Mouse (Mus musculus) CH12.LX (cell line): ENCODE measurements around the gene 4833427G06Rik. TPM values are rescaled to one million over a fixed set of nuclear protein-coding genes. Genes with fewer than 3 reads are reported as not detected.

ENCODE experiments used
- DNase-seq: peaks from one replicate; pipeline ENCODE4 v3.0.0-alpha.2; 2013; ENCODE audit errors: extremely low read depth
- H3K27ac ChIP-seq: 2 replicates; pipeline ENCODE4 v1.5.1; 2012; ENCODE audit warnings: low read depth, mild to moderate bottlenecking, control low read depth, moderate library complexity; ENCODE audit not compliant: insufficient read depth
- H3K27me3 ChIP-seq: replicated peaks from 2 replicates; pipeline ENCODE3; 2012; ENCODE audit warnings: inconsistent platforms
- H3K36me3 ChIP-seq, 2 experiments: replicated peaks in 1 of 2; 2 replicates each; pipeline versions ENCODE3 to v1.6.1; 2012; ENCODE audit warnings: inconsistent platforms in 1 of 2, low read length in 1 of 2, mild to moderate bottlenecking in 1 of 2, mixed read lengths in 1 of 2, moderate library complexity in 1 of 2; ENCODE audit not compliant: control insufficient read depth in 1 of 2, insufficient read depth in 1 of 2
- H3K4me1 ChIP-seq, 2 experiments: 2 replicates each; pipeline ENCODE4 v1.6.1; 2012; ENCODE audit warnings: inconsistent platforms in 1 of 2, moderate library complexity in 1 of 2; ENCODE audit not compliant: insufficient read depth in 2 of 2, control insufficient read depth in 1 of 2
- H3K4me2 ChIP-seq: 2 replicates; pipeline ENCODE4 v1.6.1; 2012; ENCODE audit warnings: low read depth, mild to moderate bottlenecking, control low read depth; ENCODE audit not compliant: poor library complexity, insufficient read depth, severe bottlenecking
- H3K4me3 ChIP-seq, 3 experiments: fragments of 150-350 bp in 1 of 3; sonication (generic) in 1 of 3; replicated peaks in 1 of 3; 2 replicates each; pipeline versions ENCODE3 to v1.5.1; 2011 to 2012; ENCODE audit warnings: low read depth in 2 of 3, low read length in 2 of 3, mild to moderate bottlenecking in 2 of 3, moderate library complexity in 2 of 3, control low read depth in 1 of 3, improper control_type of control experiment in 1 of 3, inconsistent platforms in 1 of 3, mixed read lengths in 1 of 3; ENCODE audit not compliant: poor library complexity in 1 of 3
- H3K79me2 ChIP-seq: replicated peaks from 2 replicates; pipeline ENCODE4 v1.6.1; 2012; ENCODE audit warnings: mild to moderate bottlenecking, moderate library complexity; ENCODE audit not compliant: control insufficient read depth, poor library complexity, insufficient read depth, severe bottlenecking; ENCODE audit errors: extremely low read depth
- H3K9ac ChIP-seq: 2 replicates; pipeline ENCODE4 v1.6.1; 2012; ENCODE audit warnings: low read depth, mild to moderate bottlenecking, control low read depth, moderate library complexity; ENCODE audit not compliant: insufficient read depth
- H3K9me3 ChIP-seq: replicated peaks from 2 replicates; pipeline ENCODE3; 2012; ENCODE audit warnings: low read length, inconsistent platforms, mixed read lengths
- BHLHE40 ChIP-seq: IDR thresholded peaks from 2 replicates; pipeline ENCODE4 v1.6.1; 2011; ENCODE audit warnings: mild to moderate bottlenecking, low read depth, low read length, improper control_type of control experiment
- CHD2 ChIP-seq: IDR thresholded peaks from 2 replicates; pipeline ENCODE4 v1.6.1; 2011; ENCODE audit warnings: low read length, improper control_type of control experiment
- CTCF ChIP-seq, 2 experiments: IDR thresholded peaks in 1 of 2; conservative IDR thresholded peaks in 1 of 2; 2 replicates each; pipeline ENCODE4 v1.5.1; 2011 to 2012; ENCODE audit warnings: low read depth in 2 of 2, low read length in 2 of 2, improper control_type of control experiment in 1 of 2, inconsistent platforms in 1 of 2, mild to moderate bottlenecking in 1 of 2, moderate library complexity in 1 of 2
- E2F4 ChIP-seq: IDR thresholded peaks from 2 replicates; pipeline ENCODE4 v1.6.1; 2011; ENCODE audit warnings: low read depth, low read length, improper control_type of control experiment; ENCODE audit not compliant: insufficient replicate concordance
- ELF1 ChIP-seq: IDR thresholded peaks from 2 replicates; pipeline ENCODE4 v1.6.1; 2014; ENCODE audit warnings: low read depth, mild to moderate bottlenecking, inconsistent platforms, low read length, improper control_type of control experiment
- EP300 ChIP-seq: IDR thresholded peaks from 2 replicates; pipeline ENCODE4 v1.6.1; 2011; ENCODE audit warnings: low read length, improper control_type of control experiment
- ETS1 ChIP-seq: conservative IDR thresholded peaks from 2 replicates; pipeline ENCODE4 v1.6.1; 2012; ENCODE audit warnings: low read depth, mild to moderate bottlenecking, inconsistent platforms, low read length, improper control_type of control experiment, moderate library complexity
- JUND ChIP-seq: conservative IDR thresholded peaks from 2 replicates; pipeline ENCODE4 v1.6.1; 2011; ENCODE audit warnings: low read depth, low read length, improper control_type of control experiment
- MAFK ChIP-seq: IDR thresholded peaks from 2 replicates; pipeline ENCODE4 v1.6.1; 2011; ENCODE audit warnings: low read length, improper control_type of control experiment; ENCODE audit not compliant: insufficient replicate concordance
- MAX ChIP-seq: IDR thresholded peaks from 2 replicates; pipeline ENCODE4 v1.6.1; 2011; ENCODE audit warnings: low read length, improper control_type of control experiment
- MAZ ChIP-seq: IDR thresholded peaks from 2 replicates; pipeline ENCODE4 v1.6.1; 2012; ENCODE audit warnings: low read depth, mild to moderate bottlenecking, inconsistent platforms, low read length, improper control_type of control experiment, moderate library complexity
- MEF2A ChIP-seq: IDR thresholded peaks from 2 replicates; pipeline ENCODE4 v1.6.1; 2014; ENCODE audit warnings: low read depth, mild to moderate bottlenecking, inconsistent platforms, low read length, improper control_type of control experiment, borderline replicate concordance
- MXI1 ChIP-seq: IDR thresholded peaks from 2 replicates; pipeline ENCODE4 v1.6.1; 2011; ENCODE audit warnings: mild to moderate bottlenecking, low read depth, low read length, improper control_type of control experiment
- NELFE ChIP-seq: IDR thresholded peaks from 2 replicates; pipeline ENCODE4 v1.6.1; 2011; ENCODE audit warnings: low read depth, low read length, improper control_type of control experiment
- NRF1 ChIP-seq: IDR thresholded peaks from 2 replicates; pipeline ENCODE4 v1.6.1; 2014; ENCODE audit warnings: low read depth, mild to moderate bottlenecking, inconsistent platforms, low read length, improper control_type of control experiment, moderate library complexity
- PAX5 ChIP-seq: IDR thresholded peaks from 2 replicates; pipeline ENCODE4 v1.6.1; 2012; ENCODE audit warnings: low read length, inconsistent platforms, mixed read lengths
- POLR2A ChIP-seq: IDR thresholded peaks from 2 replicates; pipeline ENCODE4 v1.6.1; 2011; ENCODE audit warnings: low read depth, mild to moderate bottlenecking, improper control_type of control experiment, low read length
- POLR2AphosphoS2 ChIP-seq: IDR thresholded peaks from 2 replicates; pipeline ENCODE4 v1.6.1; 2011; ENCODE audit warnings: low read depth, low read length, improper control_type of control experiment
- RCOR1 ChIP-seq: conservative IDR thresholded peaks from 2 replicates; pipeline ENCODE4 v1.6.1; 2012; ENCODE audit warnings: low read depth, mild to moderate bottlenecking, inconsistent platforms, low read length, improper control_type of control experiment
- SIN3A ChIP-seq: IDR thresholded peaks from 2 replicates; pipeline ENCODE4 v1.6.1; 2012; ENCODE audit warnings: low read length, improper control_type of control experiment, inconsistent platforms
- UBTF ChIP-seq: IDR thresholded peaks from 2 replicates; pipeline ENCODE4 v1.6.1; 2012; ENCODE audit warnings: low read depth, mild to moderate bottlenecking, inconsistent platforms, low read length, improper control_type of control experiment, moderate library complexity
- USF1 ChIP-seq: IDR thresholded peaks from 2 replicates; pipeline ENCODE4 v1.6.1; 2014; ENCODE audit warnings: low read depth, mild to moderate bottlenecking, inconsistent platforms, low read length, improper control_type of control experiment
- USF2 ChIP-seq: conservative IDR thresholded peaks from 2 replicates; pipeline ENCODE4 v1.6.1; 2011; ENCODE audit warnings: low read depth, low read length, improper control_type of control experiment
- ZKSCAN1 ChIP-seq: IDR thresholded peaks from 2 replicates; pipeline ENCODE4 v1.6.1; 2012; ENCODE audit warnings: low read depth, inconsistent platforms, low read length, improper control_type of control experiment, borderline replicate concordance
- ZNF384 ChIP-seq: IDR thresholded peaks from 2 replicates; pipeline ENCODE4 v1.6.1; 2012; ENCODE audit warnings: low read depth, low read length, improper control_type of control experiment, inconsistent platforms
- dilution Hi-C: fragments of 300-500 bp; cut with MboI; formaldehyde crosslinking; loops from 2 replicates; pipeline ENCODE4 v1.14.3; 2020; ENCODE audit warnings: low sequenced_read_pairs; ENCODE audit not compliant: extremely low pct_unique_long_range_greater_than_20kb, extremely low pct_ligation_motif_present
- in situ Hi-C: fragments of 300-500 bp; cut with MboI; formaldehyde crosslinking; loops from 3 replicates; pipeline ENCODE4 v1.14.3; 2019; ENCODE audit warnings: low sequenced_read_pairs, low pct_ligation_motif_present, low pct_unique_long_range_greater_than_20kb, mixed read lengths
- polyA plus RNA-seq: library from polyadenylated mRNA; unstranded; fragments of >175 nt; gene quantifications from 2 replicates; pipeline ENCODE4 v1.2.1, GENCODE M21; 2012; ENCODE audit warnings: low read depth; ENCODE audit not compliant: insufficient read length
- total RNA-seq, 2 experiments: library from RNA; depleted of rRNA; stranded (reverse); fragments of 300-350 nt in 1 of 2; fragments of >200 nt in 1 of 2; gene quantifications; 2 replicates each; pipeline ENCODE4 v1.2.3; 2012 to 2014

The 4833427G06Rik gene
- total and polyA plus RNA-seq, 3 experiments: 0.25 TPM; not detected in 2

- no peaks in the 10 kb centered on the region for H3K4me1 ChIP-seq
- no peaks in the 10 kb centered on the region for H3K79me2 ChIP-seq
- dilution Hi-C loops (no loop called here), in situ Hi-C loops (loop anchor here (25.0 kb wide), 1 partner anchor 301 kb away; the partner anchor contains the start of gene Ppp2r1b)
- H3K27ac ChIP-seq: no peak overlapping the region
- H3K4me3 ChIP-seq: no peak overlapping the region
- TF ChIP-seq USF1 (no peak), ZNF384 (no peak), E2F4 (no peak), MXI1 (no peak), NRF1 (no peak), SIN3A (no peak), EP300 (no peak), POLR2AphosphoS2 (no peak), MEF2A (no peak), JUND (no peak), BHLHE40 (no peak), ELF1 (no peak), NELFE (no peak), CHD2 (no peak), RCOR1 (no peak), MAZ (no peak), POLR2A (no peak), PAX5 (no peak)
- DNase-seq: no peak
- no peaks in the 10 kb centered on the region for H3K36me3 ChIP-seq
- no peak overlapping the region for H3K4me2 ChIP-seq
- no peaks in the 10 kb centered on the region for H3K9me3 ChIP-seq
- H3K9ac ChIP-seq: no peak overlapping the region
- no peaks in the 10 kb centered on the region for H3K27me3 ChIP-seq
Measured at GRCm38 (mm10) chr9:51137836-51138235, 36.0 kb upstream of the 4833427G06Rik start.

GRCm38 (mm10) chr9:51137432-51137831 is 35.6 kb upstream of the 4833427G06Rik start:
- no peak overlapping the region for H3K27ac ChIP-seq
- no peaks in the 10 kb centered on the region for H3K79me2 ChIP-seq
- H3K9me3 ChIP-seq: no peaks in the 10 kb centered on the region
- no peak for DNase-seq
- H3K4me2 ChIP-seq: no peak overlapping the region
- dilution Hi-C loops: no loop called here
- no peak overlapping the region for H3K4me3 ChIP-seq
- H3K36me3 ChIP-seq: no peaks in the 10 kb centered on the region
- no peak overlapping the region for H3K9ac ChIP-seq
- H3K4me1 ChIP-seq: no peaks in the 10 kb centered on the region
- in situ Hi-C loops: loop anchor here (25.0 kb wide), 1 partner anchor 300 kb away; the partner anchor contains the start of gene Ppp2r1b
- no peaks in the 10 kb centered on the region for H3K27me3 ChIP-seq
- no peak for TF ChIP-seq ELF1
- TF ChIP-seq MAX: no peak
- TF ChIP-seq UBTF: no peak
- TF ChIP-seq ZKSCAN1: no peak
- TF ChIP-seq ETS1: no peak
- TF ChIP-seq MAFK: no peak
- TF ChIP-seq BHLHE40: no peak
- TF ChIP-seq USF2: no peak
- no peak for TF ChIP-seq CTCF (conservative IDR thresholded peaks at IDR 0.05 in 1 of 2, IDR thresholded peaks at IDR 0.05 in 1 of 2; ENCODE audit: low read depth in 2 of 2, low read length in 2 of 2)
- no peak for TF ChIP-seq MAZ
- TF ChIP-seq, all 38 proteins: peak for 0
